Mouse (Mus musculus) heart, embryonic 16.5 days (tissue): ENCODE data around the gene Btnl1. TPM values are rescaled to one million over a fixed set of nuclear protein-coding genes. Genes with fewer than 3 reads are reported as not detected.

ENCODE experiments used
- ATAC-seq: fragments of 200-750 bp; cut with Nextera tagmentation; replicated peaks from 2 replicates; pipeline ENCODE4 v1.8.0; 2017; ENCODE audit warnings: moderate number of reproducible peaks; ENCODE audit not compliant: insufficient read depth, low FRiP score; ENCODE audit errors: extremely low read depth
- H3K27ac ChIP-seq: fragments of 300-500 bp; sonication (generic); 2 replicates; pipeline ENCODE4 v1.5.1; 2014; ENCODE audit warnings: mild to moderate bottlenecking, low read length, control low read depth, moderate library complexity
- H3K27me3 ChIP-seq: fragments of 300-500 bp; sonication (generic); 2 replicates; pipeline ENCODE4 v1.6.1; 2014; ENCODE audit warnings: low read length, mixed read lengths; ENCODE audit not compliant: control insufficient read depth, insufficient read depth
- H3K36me3 ChIP-seq: fragments of 300-500 bp; sonication (generic); 2 replicates; pipeline ENCODE4 v1.6.1; 2014; ENCODE audit not compliant: control insufficient read depth, insufficient read depth
- H3K4me1 ChIP-seq: fragments of 300-500 bp; sonication (generic); 2 replicates; pipeline ENCODE4 v1.6.1; 2014; ENCODE audit warnings: low read length, mixed read lengths; ENCODE audit not compliant: control insufficient read depth, insufficient read depth
- H3K4me2 ChIP-seq: fragments of 300-500 bp; sonication (generic); 2 replicates; pipeline ENCODE4 v1.6.1; 2014; ENCODE audit warnings: low read depth, mild to moderate bottlenecking, control low read depth, low read length
- H3K4me3 ChIP-seq: fragments of 300-500 bp; sonication (generic); 2 replicates; pipeline ENCODE4 v1.5.1; 2014; ENCODE audit warnings: mild to moderate bottlenecking, control low read depth, low read length
- H3K9ac ChIP-seq: fragments of 300-500 bp; sonication (generic); 2 replicates; pipeline ENCODE4 v1.6.1; 2014; ENCODE audit warnings: low read length, control low read depth
- H3K9me3 ChIP-seq: fragments of 300-500 bp; sonication (generic); replicated peaks from 2 replicates; pipeline ENCODE4 v1.6.1; 2016; ENCODE audit warnings: low read length; ENCODE audit not compliant: control insufficient read depth
- WGBS: fragments of 180-500 bp; shearing (Covaris S2); extraction: QIAGEN DNeasy Blood & Tissue Kit; methylation state at CpG from one replicate; pipeline ENCODE4 v1.1.7; 2014; 5-methylcytosine and 5-hydroxymethylcytosine counted together
- polyA plus RNA-seq: library from polyadenylated mRNA; unstranded; fragments of >200 nt; fragmentation: Nextera tagmentation; extraction: Ambion mirVana; gene quantifications from 2 replicates; pipeline ENCODE4 v1.2.1, GENCODE M21; 2015

Gene Btnl1
- polyA plus RNA-seq, 1 experiment from 2014 or later: 0.18 TPM

DNA sequence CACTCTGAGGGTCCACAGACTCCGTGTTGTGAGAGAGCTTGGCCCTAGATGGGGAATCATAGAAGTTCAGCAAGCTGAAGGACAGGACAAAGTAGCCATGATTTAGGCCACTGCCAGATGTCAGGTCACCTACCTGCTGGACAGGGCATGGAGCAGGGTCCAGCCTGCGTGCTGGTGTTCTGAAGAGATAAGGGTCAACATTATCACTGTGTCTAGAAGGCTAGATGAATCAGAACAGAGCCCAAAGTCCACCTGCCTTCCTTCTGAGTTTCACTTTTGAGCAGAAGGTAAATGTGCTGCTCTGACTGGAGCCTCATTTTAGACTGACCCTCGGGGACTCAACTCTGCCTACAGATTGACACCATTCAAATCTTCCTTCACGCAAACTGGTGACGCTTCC is 22.4 kb upstream of the Btnl1 start, which contains the start of gene Btnl2:
Gene Btnl2 (plus strand): TSS at position 284 of the 400 bp plus-strand sequence.
- Histone ChIP-seq H3K27me3 (no peaks in the 10 kb centered on the region), H3K27ac (no peak within 1 kb of the TSS), H3K4me3 (no peak within 1 kb of the TSS), H3K36me3 (no peaks in the 10 kb centered on the region), H3K4me1 (no peaks in the 10 kb centered on the region), H3K4me2 (no peak within 1 kb of the TSS), H3K9ac (no peak within 1 kb of the TSS), H3K9me3 (no peaks in the 10 kb centered on the region)
- no peak for ATAC-seq
- WGBS: 75% methylated on average over 5 of the region's 5 CpGs

- ATAC-seq: no peak
- no peaks in the 10 kb centered on the region for H3K4me1 ChIP-seq
- H3K27me3 ChIP-seq: no peaks in the 10 kb centered on the region
- no peak overlapping the region for H3K4me2 ChIP-seq
- no peak overlapping the region for H3K4me3 ChIP-seq
- 83% methylated on average over 1 of the region's 1 CpGs for WGBS
- no peak overlapping the region for H3K27ac ChIP-seq
- H3K36me3 ChIP-seq: no peaks in the 10 kb centered on the region
- no peak overlapping the region for H3K9ac ChIP-seq
- H3K9me3 ChIP-seq: no peaks in the 10 kb centered on the region
These were observed 22.0 kb upstream of the Btnl1 start for GRCm38 (mm10) chr17:34354940-34355339.

DNA sequence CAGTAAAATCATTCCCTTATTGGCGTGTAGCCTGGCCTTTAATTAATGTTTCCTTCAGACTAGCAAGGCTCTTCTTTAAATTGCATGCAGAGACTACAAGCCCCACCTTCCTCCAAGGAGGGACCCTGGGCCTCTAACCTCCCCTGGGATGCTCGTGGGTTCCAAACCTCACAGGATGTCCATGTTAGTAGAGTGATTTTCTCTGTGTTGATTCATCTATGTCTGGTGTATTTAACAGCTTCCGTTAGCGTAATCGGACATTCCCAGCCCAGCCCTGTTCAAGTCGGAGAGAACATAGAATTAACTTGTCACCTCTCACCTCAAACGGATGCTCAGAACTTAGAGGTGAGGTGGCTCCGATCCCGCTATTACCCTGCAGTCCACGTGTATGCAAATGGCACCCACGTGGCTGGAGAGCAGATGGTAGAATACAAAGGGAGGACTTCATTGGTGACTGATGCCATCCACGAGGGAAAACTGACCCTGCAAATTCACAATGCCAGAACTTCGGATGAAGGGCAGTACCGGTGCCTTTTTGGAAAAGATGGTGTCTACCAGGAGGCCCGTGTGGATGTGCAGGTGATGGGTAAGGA is 13.9 kb upstream of the Btnl1 start:
- Histone ChIP-seq H3K4me2 (no peak overlapping the region), H3K9me3 (no peaks in the 10 kb centered on the region), H3K27me3 (no peaks in the 10 kb centered on the region), H3K9ac (no peak overlapping the region), H3K27ac (no peak overlapping the region), H3K4me1 (no peaks in the 10 kb centered on the region), H3K36me3 (no peaks in the 10 kb centered on the region), H3K4me3 (no peak overlapping the region)
- 79% methylated on average over 15 of the region's 15 CpGs for WGBS
- ATAC-seq: no peak

DNA sequence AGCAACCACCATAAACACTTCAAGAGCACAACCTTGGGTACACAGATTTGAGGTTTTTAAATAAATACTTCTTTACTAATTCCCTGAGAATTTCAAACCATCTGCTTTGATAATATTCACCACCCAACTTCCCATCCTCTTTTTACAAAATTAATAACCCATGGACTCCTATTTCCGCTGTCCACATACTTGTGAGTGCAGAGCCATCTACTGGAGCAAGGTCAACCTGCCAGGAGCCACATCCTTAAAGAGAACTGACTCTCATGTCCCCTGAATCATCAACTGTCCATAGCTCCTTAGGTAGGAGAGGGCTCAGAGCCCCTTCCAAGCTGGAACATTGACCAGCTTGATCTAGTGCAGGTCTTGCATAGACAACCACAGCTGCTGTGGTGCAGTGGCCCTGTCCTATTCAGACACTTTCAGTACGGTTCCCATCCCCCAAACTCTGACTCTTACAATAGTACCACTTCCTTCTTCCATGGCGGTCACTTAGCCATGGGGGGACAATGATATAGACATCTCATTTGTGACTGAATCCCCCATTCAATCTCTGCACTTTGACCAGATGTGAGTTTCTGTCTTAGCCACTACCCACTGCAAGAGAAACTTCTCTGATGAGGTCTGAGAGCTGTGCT is 13.1 kb upstream of the Btnl1 start:
- Histone ChIP-seq H3K4me3 (no peak overlapping the region), H3K9ac (no peak overlapping the region), H3K27ac (no peak overlapping the region), H3K27me3 (0 out of 2 replicates have a peak, but pooled peaks cover under 1% of the 10 kb centered on the region), H3K9me3 (no peaks in the 10 kb centered on the region), H3K4me1 (no peaks in the 10 kb centered on the region), H3K4me2 (no peak overlapping the region), H3K36me3 (no peaks in the 10 kb centered on the region)
- ATAC-seq: no peak
- 72% methylated on average over 3 of the region's 3 CpGs for WGBS

DNA sequence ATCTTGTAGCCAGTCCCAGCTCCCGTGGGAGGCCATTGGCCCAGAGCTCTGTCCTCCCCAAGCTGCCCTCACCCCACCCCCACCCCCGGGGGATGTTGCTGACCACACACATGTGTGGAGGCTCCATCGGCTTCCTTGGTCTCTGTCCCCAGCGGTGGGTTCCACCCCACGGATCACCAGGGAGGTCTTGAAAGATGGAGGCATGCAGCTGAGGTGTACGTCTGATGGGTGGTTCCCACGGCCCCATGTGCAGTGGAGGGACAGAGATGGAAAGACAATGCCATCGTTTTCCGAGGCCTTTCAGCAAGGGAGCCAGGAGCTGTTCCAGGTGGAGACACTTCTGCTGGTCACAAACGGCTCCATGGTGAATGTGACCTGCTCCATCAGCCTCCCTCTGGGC is 11.9 kb upstream of the Btnl1 start:
- 65% methylated on average over 10 of the region's 10 CpGs for WGBS

DNA sequence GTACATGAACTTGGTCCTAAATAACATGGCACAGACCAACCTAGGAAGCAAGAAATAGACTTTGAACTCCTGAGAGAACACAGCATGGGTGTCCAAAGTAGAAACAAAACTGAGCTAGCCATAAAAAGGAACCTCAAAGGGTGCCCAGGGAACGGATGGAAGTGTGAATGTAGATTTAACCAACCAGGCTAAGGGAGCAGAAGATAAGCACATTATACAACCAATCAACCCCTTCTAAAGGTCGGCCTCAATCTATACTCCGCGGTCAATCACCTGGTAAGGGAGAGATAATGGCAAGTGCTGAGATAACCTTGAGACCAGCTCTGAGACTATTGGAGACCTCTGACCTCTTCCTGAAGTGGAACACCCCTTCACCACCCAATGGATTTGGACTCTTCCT is 6.4 kb upstream of the Btnl1 start:
- no peak overlapping the region for H3K9ac ChIP-seq
- ATAC-seq: no peak
- H3K4me2 ChIP-seq: no peak overlapping the region
- H3K27me3 ChIP-seq: 0 out of 2 replicates have a peak, but pooled peaks cover 2% of the 10 kb centered on the region
- no peak overlapping the region for H3K27ac ChIP-seq
- 58% methylated on average over 4 of the region's 4 CpGs for WGBS
- no peaks in the 10 kb centered on the region for H3K4me1 ChIP-seq
- H3K36me3 ChIP-seq: no peaks in the 10 kb centered on the region
- H3K4me3 ChIP-seq: no peak overlapping the region
- no peaks in the 10 kb centered on the region for H3K9me3 ChIP-seq

More for the DNA sequence above, 11.9 kb upstream of the Btnl1 start:
- H3K9me3 ChIP-seq: no peaks in the 10 kb centered on the region
- H3K9ac ChIP-seq: no peak overlapping the region
- H3K27me3 ChIP-seq: 0 out of 2 replicates have a peak, but pooled peaks cover 2% of the 10 kb centered on the region
- H3K4me3 ChIP-seq: no peak overlapping the region
- H3K4me1 ChIP-seq: no peaks in the 10 kb centered on the region
- no peak overlapping the region for H3K27ac ChIP-seq
- no peaks in the 10 kb centered on the region for H3K36me3 ChIP-seq
- ATAC-seq: no peak
- H3K4me2 ChIP-seq: no peak overlapping the region

- Histone ChIP-seq H3K27me3 (0 out of 2 replicates have a peak, but pooled peaks cover 2% of the 10 kb centered on the region), H3K4me2 (no peak overlapping the region), H3K36me3 (no peaks in the 10 kb centered on the region), H3K27ac (no peak overlapping the region), H3K4me1 (no peaks in the 10 kb centered on the region), H3K4me3 (no peak overlapping the region), H3K9ac (no peak overlapping the region), H3K9me3 (no peaks in the 10 kb centered on the region)
- WGBS: 73% methylated on average over 6 of the region's 6 CpGs
- no peak for ATAC-seq
These were observed 3.8 kb upstream of the Btnl1 start for GRCm38 (mm10) chr17:34373055-34373709.

GRCm38 (mm10) chr17:34377450-34378209 is 698 bp downstream of the Btnl1 start:
- WGBS: 48% methylated on average over 6 of the region's 6 CpGs
- H3K9me3 ChIP-seq: no peaks in the 10 kb centered on the region
- ATAC-seq: no peak
- no peak overlapping the region for H3K4me2 ChIP-seq
- no peaks in the 10 kb centered on the region for H3K36me3 ChIP-seq
- no peak overlapping the region for H3K9ac ChIP-seq
- no peak overlapping the region for H3K4me3 ChIP-seq
- no peaks in the 10 kb centered on the region for H3K4me1 ChIP-seq
- no peaks in the 10 kb centered on the region for H3K27me3 ChIP-seq
- no peak overlapping the region for H3K27ac ChIP-seq
